Mouse (Mus musculus) small intestine, adult 2 months (tissue): ENCODE results near the gene Hsdl2.

Source experiments
- CTCF ChIP-seq: fragments of 200-500 bp; IDR thresholded peaks from 2 replicates; pipeline ENCODE4 v1.5.1; 2012; ENCODE audit warnings: low read depth, mild to moderate bottlenecking, control low read depth, inconsistent platforms, low read length, moderate library complexity, mixed read lengths; ENCODE audit not compliant: insufficient replicate concordance, insufficient read length; ENCODE audit errors: extremely low read depth
- POLR2A ChIP-seq: fragments of 200-500 bp; IDR thresholded peaks from 2 replicates; pipeline ENCODE4 v1.6.1; 2012; ENCODE audit warnings: low read depth, mild to moderate bottlenecking, control low read depth, inconsistent platforms, low read length, moderate library complexity

GRCm38 (mm10) chr4:59649119-59649518, 67.8 kb downstream of the Hsdl2 start:
- TF ChIP-seq POLR2A (no peak), CTCF (no peak)
